Mouse (Mus musculus): ENCODE results near the gene Col5a1.

GRCm38 (mm10) chr2:27976512-27976911 lies 90.3 kb downstream of the Col5a1 start:
- TF ChIP-seq FLI1 (IDR thresholded peaks at IDR 0.05; ENCODE audit: low read length) (no peak), GATA1 (IDR thresholded peaks at IDR 0.05; ENCODE audit: borderline replicate concordance, low read length) (no peak)

Measured in megakaryocyte, embryonic 14.5 days (primary cell).